Mouse (Mus musculus) cerebellum, adult 2 months (tissue): ENCODE measurements around the gene Nup62.

Source experiments
- CTCF ChIP-seq: fragments of 200-500 bp; IDR thresholded peaks from 2 replicates; pipeline ENCODE4 v1.5.1; 2011; ENCODE audit warnings: low read depth, mild to moderate bottlenecking, control low read depth, low read length, moderate library complexity, borderline replicate concordance; ENCODE audit not compliant: insufficient read depth
- POLR2A ChIP-seq: fragments of 200-500 bp; IDR thresholded peaks from 2 replicates; pipeline ENCODE4 v1.6.1; 2011; ENCODE audit warnings: low read length, control low read depth, borderline replicate concordance; ENCODE audit not compliant: insufficient read depth

- no peak for TF ChIP-seq POLR2A
- TF ChIP-seq CTCF, result peak; percentile 86
Observed at GRCm38 (mm10) chr7:44860576-44861428, 44.9 kb downstream of the Nup62 start.
